Mouse (Mus musculus): ENCODE measurements around the gene Dbx2. TPM values are rescaled to one million over a fixed set of nuclear protein-coding genes. Genes with fewer than 3 reads are reported as not detected.

Gene Dbx2
- not detected in 2 replicates for polyA plus RNA-seq (2014; fragmentation: Nextera tagmentation; extraction: Ambion mirVana)

DNA sequence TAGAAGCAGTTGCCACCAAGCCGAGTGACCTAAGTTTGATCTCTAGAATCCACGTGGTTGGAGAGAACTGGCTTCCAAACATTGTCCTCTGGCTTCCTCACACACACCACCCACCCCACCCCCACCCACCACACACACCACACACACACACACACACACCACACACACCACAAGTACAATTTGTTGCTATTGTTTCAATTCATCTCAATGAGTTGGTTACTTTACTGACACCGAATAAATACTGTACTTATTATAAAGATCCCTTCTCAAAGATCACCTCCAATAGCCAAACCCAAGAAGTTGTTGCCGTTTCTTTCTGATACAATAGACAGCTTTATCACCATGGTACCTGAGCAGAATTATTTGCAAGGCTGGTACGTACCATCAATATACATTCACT, at the start of gene Dbx2:
Gene Dbx2 (minus strand): TSS at position 101 of the 400 bp plus-strand sequence.
- no peak within 1 kb of the TSS for H3K4me2 ChIP-seq (replicated peaks; ENCODE audit: low read depth, low read length)
- H3K4me1 ChIP-seq (ENCODE audit: control insufficient read depth, insufficient read depth, low read length) = peaks cover 6% of the 10 kb centered on the region; the same call in 1 of the 2 replicates
- WGBS = 75% methylated on average over 5 of the region's 5 CpGs
- no peaks in the 10 kb centered on the region for H3K9me3 ChIP-seq (ENCODE audit: control insufficient read depth, low read depth, low read length)
- H3K4me3 ChIP-seq (ENCODE audit: low read depth, low read length) = no peak within 1 kb of the TSS
- no peak within 1 kb of the TSS for H3K27ac ChIP-seq (ENCODE audit: low read length)
- H3K36me3 ChIP-seq (ENCODE audit: control insufficient read depth, insufficient read depth, low read length) = no peaks in the 10 kb centered on the region
- no peak for ATAC-seq (ENCODE audit: insufficient number of reproducible peaks, insufficient read depth, low FRiP score, low read depth)
- H3K9ac ChIP-seq (replicated peaks; ENCODE audit: low read depth, low read length) = no peak within 1 kb of the TSS
- peaks cover 38% of the 10 kb centered on the region for H3K27me3 ChIP-seq (ENCODE audit: control insufficient read depth, insufficient read depth, low read length)

DNA sequence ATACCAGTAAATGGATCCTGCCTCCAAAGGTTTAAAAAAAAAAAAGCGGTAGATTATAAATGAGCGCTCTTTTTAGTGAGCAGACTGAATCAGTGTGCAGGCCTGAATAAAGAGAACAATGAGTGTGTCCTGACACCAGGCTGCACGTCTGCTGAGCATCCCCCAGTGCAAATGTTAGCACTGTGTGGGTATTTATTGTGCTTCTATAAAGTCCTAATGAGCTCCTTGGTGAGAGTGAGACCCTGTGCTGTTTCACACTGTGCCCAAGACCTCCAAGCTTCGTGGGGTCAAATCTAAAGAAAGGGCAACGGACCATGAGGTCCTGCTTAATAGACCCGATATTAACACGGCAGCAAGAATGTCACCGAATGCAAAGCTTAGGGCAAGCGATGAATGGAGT, 46.4 kb upstream of the Dbx2 start:
- ATAC-seq (ENCODE audit: insufficient number of reproducible peaks, insufficient read depth, low FRiP score, low read depth) = no peak
- Histone ChIP-seq H3K4me3 (ENCODE audit: low read depth, low read length) (no peak overlapping the region), H3K27ac (ENCODE audit: low read length) (no peak overlapping the region), H3K9me3 (ENCODE audit: control insufficient read depth, low read depth, low read length) (no peaks in the 10 kb centered on the region), H3K9ac (replicated peaks; ENCODE audit: low read depth, low read length) (no peak overlapping the region), H3K4me1 (ENCODE audit: control insufficient read depth, insufficient read depth, low read length) (no peaks in the 10 kb centered on the region), H3K4me2 (replicated peaks; ENCODE audit: low read depth, low read length) (no peak overlapping the region), H3K36me3 (ENCODE audit: control insufficient read depth, insufficient read depth, low read length) (no peaks in the 10 kb centered on the region), H3K27me3 (ENCODE audit: control insufficient read depth, insufficient read depth, low read length) (peaks cover 3% of the 10 kb centered on the region; the same call in 1 of the 2 replicates)
- 81% methylated on average over 9 of the region's 9 CpGs for WGBS

GRCm38 (mm10) chr15:95701573-95701972, 45.8 kb upstream of the Dbx2 start:
- Histone ChIP-seq H3K4me1 (ENCODE audit: control insufficient read depth, insufficient read depth, low read length) (no peaks in the 10 kb centered on the region), H3K9me3 (ENCODE audit: control insufficient read depth, low read depth, low read length) (no peaks in the 10 kb centered on the region), H3K27me3 (ENCODE audit: control insufficient read depth, insufficient read depth, low read length) (peaks cover 3% of the 10 kb centered on the region; the same call in 1 of the 2 replicates), H3K4me2 (replicated peaks; ENCODE audit: low read depth, low read length) (no peak overlapping the region), H3K4me3 (ENCODE audit: low read depth, low read length) (no peak overlapping the region), H3K27ac (ENCODE audit: low read length) (no peak overlapping the region), H3K36me3 (ENCODE audit: control insufficient read depth, insufficient read depth, low read length) (no peaks in the 10 kb centered on the region), H3K9ac (replicated peaks; ENCODE audit: low read depth, low read length) (no peak overlapping the region)
- no peak for ATAC-seq (ENCODE audit: insufficient number of reproducible peaks, insufficient read depth, low FRiP score, low read depth)
- WGBS = 57% methylated on average over 4 of the region's 4 CpGs

DNA sequence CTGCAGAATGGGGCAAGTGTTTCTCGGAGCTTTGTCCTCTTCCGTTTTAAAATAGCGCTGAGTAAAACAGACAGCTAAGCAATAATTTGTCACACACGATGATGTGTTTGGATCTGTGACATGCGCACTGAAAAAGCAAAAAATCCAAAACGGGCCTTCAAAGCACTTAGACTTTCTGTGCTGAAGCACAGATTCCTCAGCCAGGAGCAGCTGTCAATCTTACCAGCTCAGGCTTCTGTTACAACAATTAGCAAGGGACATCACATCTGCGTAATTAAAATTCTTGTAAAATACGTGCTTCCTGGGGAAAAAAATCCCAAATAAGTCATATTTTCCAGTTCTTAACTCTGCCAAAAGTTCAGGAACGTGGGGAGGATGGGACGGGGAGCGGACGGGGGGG, 43.6 kb upstream of the Dbx2 start:
- 75% methylated on average over 12 of the region's 12 CpGs for WGBS
- Histone ChIP-seq H3K27me3 (ENCODE audit: control insufficient read depth, insufficient read depth, low read length) (no peaks in the 10 kb centered on the region), H3K36me3 (ENCODE audit: control insufficient read depth, insufficient read depth, low read length) (no peaks in the 10 kb centered on the region), H3K9ac (replicated peaks; ENCODE audit: low read depth, low read length) (no peak overlapping the region), H3K9me3 (ENCODE audit: control insufficient read depth, low read depth, low read length) (no peaks in the 10 kb centered on the region), H3K4me1 (ENCODE audit: control insufficient read depth, insufficient read depth, low read length) (no peaks in the 10 kb centered on the region), H3K27ac (ENCODE audit: low read length) (no peak overlapping the region), H3K4me3 (ENCODE audit: low read depth, low read length) (no peak overlapping the region), H3K4me2 (replicated peaks; ENCODE audit: low read depth, low read length) (no peak overlapping the region)
- ATAC-seq (ENCODE audit: insufficient number of reproducible peaks, insufficient read depth, low FRiP score, low read depth) = no peak

DNA sequence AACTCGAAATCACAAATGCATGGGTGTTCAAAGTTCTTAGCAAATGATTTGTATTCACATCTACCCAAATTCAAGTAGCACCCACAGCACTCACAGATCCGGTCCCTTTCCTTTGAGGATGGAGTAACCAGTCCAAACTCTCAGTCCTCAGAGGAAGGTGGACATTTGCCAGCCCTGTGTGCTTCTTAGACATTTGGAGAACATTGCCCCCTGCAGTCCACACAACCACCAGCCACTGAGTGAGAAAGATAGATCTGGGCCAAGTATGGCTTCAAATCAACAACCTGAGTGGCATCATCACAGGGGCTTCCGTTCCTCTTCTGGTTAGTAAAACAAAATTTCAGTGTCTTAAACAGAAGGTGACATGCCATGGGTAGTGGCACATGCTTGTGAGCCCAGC, 38.0 kb upstream of the Dbx2 start:
- no peaks in the 10 kb centered on the region for H3K27me3 ChIP-seq (ENCODE audit: control insufficient read depth, insufficient read depth, low read length)
- H3K9me3 ChIP-seq (ENCODE audit: control insufficient read depth, low read depth, low read length) = no peaks in the 10 kb centered on the region
- H3K9ac ChIP-seq (replicated peaks; ENCODE audit: low read depth, low read length) = no peak overlapping the region
- no peaks in the 10 kb centered on the region for H3K4me1 ChIP-seq (ENCODE audit: control insufficient read depth, insufficient read depth, low read length)
- H3K4me2 ChIP-seq (replicated peaks; ENCODE audit: low read depth, low read length) = no peak overlapping the region
- 85% methylated on average over 3 of the region's 3 CpGs for WGBS
- no peak for ATAC-seq (ENCODE audit: insufficient number of reproducible peaks, insufficient read depth, low FRiP score, low read depth)
- no peak overlapping the region for H3K27ac ChIP-seq (ENCODE audit: low read length)
- H3K4me3 ChIP-seq (ENCODE audit: low read depth, low read length) = no peak overlapping the region
- no peaks in the 10 kb centered on the region for H3K36me3 ChIP-seq (ENCODE audit: control insufficient read depth, insufficient read depth, low read length)

GRCm38 (mm10) chr15:95691594-95691993, 35.8 kb upstream of the Dbx2 start:
- H3K9me3 ChIP-seq (ENCODE audit: control insufficient read depth, low read depth, low read length) = no peaks in the 10 kb centered on the region
- no peak overlapping the region for H3K4me2 ChIP-seq (replicated peaks; ENCODE audit: low read depth, low read length)
- no peaks in the 10 kb centered on the region for H3K27me3 ChIP-seq (ENCODE audit: control insufficient read depth, insufficient read depth, low read length)
- WGBS = 74% methylated on average over 8 of the region's 8 CpGs
- no peaks in the 10 kb centered on the region for H3K36me3 ChIP-seq (ENCODE audit: control insufficient read depth, insufficient read depth, low read length)
- no peaks in the 10 kb centered on the region for H3K4me1 ChIP-seq (ENCODE audit: control insufficient read depth, insufficient read depth, low read length)
- H3K27ac ChIP-seq (ENCODE audit: low read length) = no peak overlapping the region
- H3K4me3 ChIP-seq (ENCODE audit: low read depth, low read length) = no peak overlapping the region
- no peak overlapping the region for H3K9ac ChIP-seq (replicated peaks; ENCODE audit: low read depth, low read length)
- ATAC-seq (ENCODE audit: insufficient number of reproducible peaks, insufficient read depth, low FRiP score, low read depth) = no peak

GRCm38 (mm10) chr15:95691129-95691528, 35.4 kb upstream of the Dbx2 start:
- ATAC-seq (ENCODE audit: insufficient number of reproducible peaks, insufficient read depth, low FRiP score, low read depth) = no peak
- no peak overlapping the region for H3K27ac ChIP-seq (ENCODE audit: low read length)
- no peak overlapping the region for H3K4me3 ChIP-seq (ENCODE audit: low read depth, low read length)
- H3K9me3 ChIP-seq (ENCODE audit: control insufficient read depth, low read depth, low read length) = no peaks in the 10 kb centered on the region
- 52% methylated on average over 5 of the region's 5 CpGs for WGBS
- no peak overlapping the region for H3K4me2 ChIP-seq (replicated peaks; ENCODE audit: low read depth, low read length)
- H3K4me1 ChIP-seq (ENCODE audit: control insufficient read depth, insufficient read depth, low read length) = no peaks in the 10 kb centered on the region
- no peaks in the 10 kb centered on the region for H3K27me3 ChIP-seq (ENCODE audit: control insufficient read depth, insufficient read depth, low read length)
- no peaks in the 10 kb centered on the region for H3K36me3 ChIP-seq (ENCODE audit: control insufficient read depth, insufficient read depth, low read length)
- H3K9ac ChIP-seq (replicated peaks; ENCODE audit: low read depth, low read length) = no peak overlapping the region

DNA sequence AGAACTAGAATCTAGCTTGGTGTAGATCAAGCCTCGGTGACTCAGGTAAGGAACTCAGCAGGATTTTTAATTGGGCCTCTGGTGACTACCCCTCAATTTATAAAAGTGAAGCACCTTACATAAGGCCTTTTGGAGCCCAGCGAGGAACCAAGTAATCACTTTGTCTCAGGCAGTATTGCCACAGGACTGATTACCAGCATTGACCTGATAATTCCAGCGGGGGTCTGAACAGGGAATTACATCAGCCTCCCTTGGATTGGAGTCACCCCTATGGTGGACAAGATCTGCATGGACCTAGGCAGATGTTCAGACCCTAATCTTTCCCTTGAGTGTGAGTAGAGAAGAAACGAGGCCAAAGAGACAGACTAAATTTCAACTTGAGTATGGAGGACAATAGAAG, 26.9 kb upstream of the Dbx2 start:
- no peak overlapping the region for H3K27ac ChIP-seq (ENCODE audit: low read length)
- H3K9me3 ChIP-seq (ENCODE audit: control insufficient read depth, low read depth, low read length) = no peaks in the 10 kb centered on the region
- no peak for ATAC-seq (ENCODE audit: insufficient number of reproducible peaks, insufficient read depth, low FRiP score, low read depth)
- no peak overlapping the region for H3K4me3 ChIP-seq (ENCODE audit: low read depth, low read length)
- H3K36me3 ChIP-seq (ENCODE audit: control insufficient read depth, insufficient read depth, low read length) = no peaks in the 10 kb centered on the region
- no peak overlapping the region for H3K4me2 ChIP-seq (replicated peaks; ENCODE audit: low read depth, low read length)
- 88% methylated on average over 4 of the region's 4 CpGs for WGBS
- H3K9ac ChIP-seq (replicated peaks; ENCODE audit: low read depth, low read length) = no peak overlapping the region
- no peaks in the 10 kb centered on the region for H3K27me3 ChIP-seq (ENCODE audit: control insufficient read depth, insufficient read depth, low read length)
- H3K4me1 ChIP-seq (ENCODE audit: control insufficient read depth, insufficient read depth, low read length) = no peaks in the 10 kb centered on the region

DNA sequence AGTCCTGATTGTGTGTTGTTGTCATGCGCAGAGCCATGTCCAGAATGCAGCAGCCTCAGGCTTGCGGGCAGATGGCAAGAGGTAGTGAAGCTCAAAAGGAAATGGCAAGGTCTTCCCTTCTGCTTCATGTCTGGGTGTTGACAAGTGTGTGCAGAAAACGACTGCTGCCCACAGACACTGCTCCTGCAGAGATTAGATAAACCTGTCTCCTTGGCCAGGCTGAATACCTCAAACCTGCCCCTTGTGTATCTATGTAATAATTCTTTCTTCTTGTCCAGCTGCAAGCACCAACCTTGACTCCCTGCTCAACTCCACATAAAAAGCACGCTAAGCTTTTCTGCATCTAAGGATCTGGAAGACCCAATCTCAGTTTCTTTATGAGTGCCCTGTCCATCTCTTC, 19.9 kb upstream of the Dbx2 start:
- no peak overlapping the region for H3K4me3 ChIP-seq (ENCODE audit: low read depth, low read length)
- H3K27ac ChIP-seq (ENCODE audit: low read length) = no peak overlapping the region
- no peak overlapping the region for H3K9ac ChIP-seq (replicated peaks; ENCODE audit: low read depth, low read length)
- no peak overlapping the region for H3K4me2 ChIP-seq (replicated peaks; ENCODE audit: low read depth, low read length)
- H3K36me3 ChIP-seq (ENCODE audit: control insufficient read depth, insufficient read depth, low read length) = no peaks in the 10 kb centered on the region
- no peaks in the 10 kb centered on the region for H3K4me1 ChIP-seq (ENCODE audit: control insufficient read depth, insufficient read depth, low read length)
- WGBS = 70% methylated on average over 4 of the region's 4 CpGs
- ATAC-seq (ENCODE audit: insufficient number of reproducible peaks, insufficient read depth, low FRiP score, low read depth) = no peak
- no peaks in the 10 kb centered on the region for H3K27me3 ChIP-seq (ENCODE audit: control insufficient read depth, insufficient read depth, low read length)
- H3K9me3 ChIP-seq (ENCODE audit: control insufficient read depth, low read depth, low read length) = no peaks in the 10 kb centered on the region

All from stomach, embryonic 14.5 days (tissue).